Mouse (Mus musculus) cerebellum, adult 18-20 months (tissue): ENCODE measurements around the gene Prss46.

Experiments used
- DNase-seq, 2 experiments: peaks; one replicate each; pipeline ENCODE4 v3.0.0; 2021

Gene Prss46

DNA sequence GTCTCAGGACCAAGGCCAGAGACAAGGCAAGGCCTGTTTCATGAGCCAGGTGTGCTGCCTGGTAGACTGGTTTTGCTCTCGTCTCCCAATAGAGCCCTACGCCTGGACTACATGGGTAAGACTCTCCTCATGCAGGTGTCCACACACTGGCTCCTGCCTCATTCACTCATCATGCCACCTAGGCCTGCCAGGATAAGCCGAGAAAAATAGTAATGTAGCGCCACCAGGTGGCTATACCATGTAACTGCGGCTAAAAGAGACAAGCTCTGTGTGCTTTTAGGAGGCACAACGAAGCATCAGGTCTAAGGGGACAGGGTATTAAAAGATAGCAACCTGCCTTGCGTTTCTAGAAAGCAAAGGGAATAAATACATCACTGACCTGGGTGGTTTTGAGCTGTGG lies 26.7 kb downstream of the Prss46 start:
- peak; percentile 43 to 66 for DNase-seq

DNA sequence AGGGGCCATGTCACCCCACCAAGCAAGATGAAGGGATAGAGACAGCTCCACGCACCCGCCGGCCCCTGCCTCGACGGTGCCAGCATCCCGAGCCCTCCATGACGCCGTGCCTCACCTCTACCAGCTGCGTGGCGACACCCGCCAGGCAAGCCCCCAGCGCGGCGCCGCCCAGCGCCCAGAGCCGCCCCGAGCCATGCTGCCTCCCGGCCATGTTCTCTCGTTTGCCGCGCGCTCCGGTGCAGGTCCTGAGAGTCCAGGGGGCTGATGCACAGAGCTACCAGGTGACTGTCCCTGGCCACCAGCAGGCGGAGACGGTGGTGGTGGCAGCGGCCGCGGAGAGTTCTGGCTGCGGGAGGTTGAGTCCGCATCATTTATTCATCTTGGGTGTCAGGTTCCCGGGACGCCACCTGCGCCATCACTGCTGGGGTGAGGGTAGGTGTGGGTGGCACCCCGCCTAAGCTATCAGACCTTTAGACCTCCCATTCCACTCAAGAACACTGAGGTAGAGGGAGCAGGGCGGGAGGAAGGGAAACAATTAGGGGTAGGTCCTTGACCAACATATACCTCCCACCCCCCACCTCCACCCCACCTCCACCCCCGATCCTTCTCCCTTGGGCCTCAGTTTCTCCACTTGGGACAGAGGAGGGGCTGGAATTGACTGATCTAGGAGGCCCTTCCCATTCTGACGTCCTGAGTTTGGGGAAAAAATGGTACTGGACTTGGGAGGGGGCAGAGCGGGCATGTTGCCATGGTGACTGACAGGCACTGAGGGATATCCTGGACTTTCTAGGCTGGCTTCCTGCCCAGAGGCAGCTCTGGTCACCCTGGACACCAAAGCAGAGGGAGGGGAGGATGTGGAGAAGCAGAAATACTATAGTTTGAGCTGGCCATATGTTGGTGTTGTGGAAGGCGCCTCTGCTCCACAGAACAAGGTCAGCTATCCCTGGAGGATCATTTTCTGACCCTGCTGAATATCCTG lies 29.7 kb downstream of the Prss46 start:
- no peak for DNase-seq

- no peak for DNase-seq
Observed at GRCm38 (mm10) chr9:110874660-110875191, 30.4 kb downstream of the Prss46 start.

GRCm38 (mm10) chr9:110875288-110875695 lies 31.0 kb downstream of the Prss46 start:
- DNase-seq, result no peak

DNA sequence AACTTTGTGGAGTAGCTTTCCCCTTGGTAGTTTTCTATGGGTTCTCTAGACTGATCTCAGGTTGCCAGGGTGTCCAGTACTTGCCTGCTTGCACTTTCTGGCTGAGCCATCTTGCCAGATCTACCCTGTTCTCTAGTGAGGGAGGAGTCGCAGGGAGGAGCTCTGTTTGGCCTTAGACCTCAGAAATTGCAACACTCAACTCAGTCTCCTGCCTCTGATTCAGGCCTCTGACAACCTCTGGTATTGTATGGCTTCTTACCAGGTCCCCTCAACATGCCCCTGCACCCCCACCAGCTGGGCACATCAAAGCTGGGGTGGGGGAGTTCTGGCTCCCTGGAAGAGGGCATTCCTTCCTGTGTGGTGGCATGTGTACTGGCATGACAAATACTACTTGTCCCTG lies 33.0 kb downstream of the Prss46 start:
- DNase-seq, result no peak

DNA sequence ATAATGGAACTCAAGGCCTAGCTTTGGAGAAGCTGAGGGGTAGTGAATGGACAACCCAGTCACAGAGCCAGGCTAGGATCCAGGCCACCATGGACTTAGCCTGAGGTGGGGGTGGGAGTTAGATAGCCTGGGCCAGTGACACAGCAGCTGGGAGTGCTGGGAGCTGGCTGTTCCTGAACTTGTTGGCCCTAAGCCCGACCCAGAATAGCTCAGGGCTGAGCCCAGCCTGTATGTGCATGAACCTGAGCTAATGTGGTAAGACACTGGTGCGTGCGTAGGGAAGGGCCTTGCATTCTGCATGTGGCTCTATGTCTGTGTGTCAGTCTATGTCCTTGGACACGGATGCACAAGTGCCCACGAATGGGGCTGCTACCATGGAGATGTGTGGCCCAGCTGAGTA lies 33.6 kb downstream of the Prss46 start:
- no peak for DNase-seq

GRCm38 (mm10) chr9:110879191-110879920 lies 35.0 kb downstream of the Prss46 start, which contains the start of gene Als2cl:
Als2cl (plus strand) TSS chr9:110879870.
- DNase-seq, result no peak

DNA sequence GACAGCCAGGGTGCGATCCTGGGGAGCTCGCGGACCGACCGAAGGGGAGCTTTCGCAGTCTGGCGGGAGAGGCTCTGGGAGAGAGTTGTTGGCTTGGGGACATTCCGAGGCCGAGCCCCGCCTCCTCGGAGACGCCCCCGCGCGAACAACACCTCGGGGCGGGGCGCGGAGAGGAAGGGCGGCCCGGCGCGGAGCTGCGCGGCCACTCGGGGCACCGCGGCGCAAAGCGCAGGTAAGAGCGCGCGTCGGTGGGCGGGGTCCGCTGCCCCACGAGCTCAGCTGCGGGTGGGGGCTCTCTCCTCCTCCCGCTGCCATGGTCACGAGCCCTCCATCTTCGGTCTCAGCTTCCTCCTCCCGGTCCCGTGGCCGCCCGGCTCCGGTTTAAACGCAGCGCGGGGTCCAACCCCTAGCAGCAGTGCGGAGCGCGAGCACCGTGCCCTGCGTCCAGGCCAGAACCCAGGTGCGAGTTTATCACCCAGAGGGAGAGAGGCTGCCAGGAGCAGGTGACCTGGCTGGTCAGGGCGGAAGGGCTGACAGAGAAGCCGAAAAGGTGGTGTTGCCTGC lies 35.8 kb downstream of the Prss46 start, which contains the start of gene Tmie:
TSS of gene Tmie (minus strand) at position 116 of the 564 bp plus-strand sequence.
- DNase-seq, result no peak

- DNase-seq, result no peak
Observed at GRCm38 (mm10) chr9:110880772-110881171, 36.5 kb downstream of the Prss46 start.

DNA sequence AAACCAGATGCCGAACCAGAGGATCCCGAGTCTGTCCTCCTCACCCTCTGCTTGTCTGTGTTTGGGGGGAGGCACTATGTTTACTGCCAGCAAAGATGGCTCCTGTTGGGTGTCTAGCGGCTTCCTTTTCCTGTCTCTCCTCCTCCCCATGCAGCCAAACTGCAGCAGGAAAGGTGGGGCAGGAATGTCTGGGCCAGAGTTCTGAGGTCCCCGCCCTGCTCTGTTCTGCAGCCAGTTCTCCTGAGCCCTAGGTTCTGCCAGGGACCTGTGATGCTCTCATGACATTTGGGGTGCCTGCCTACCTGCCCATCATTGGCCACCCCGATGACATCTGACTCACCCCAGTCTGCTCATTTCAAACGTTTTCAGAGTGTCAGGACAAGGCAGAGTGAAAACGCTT lies 37.6 kb downstream of the Prss46 start:
- no peak for DNase-seq

DNA sequence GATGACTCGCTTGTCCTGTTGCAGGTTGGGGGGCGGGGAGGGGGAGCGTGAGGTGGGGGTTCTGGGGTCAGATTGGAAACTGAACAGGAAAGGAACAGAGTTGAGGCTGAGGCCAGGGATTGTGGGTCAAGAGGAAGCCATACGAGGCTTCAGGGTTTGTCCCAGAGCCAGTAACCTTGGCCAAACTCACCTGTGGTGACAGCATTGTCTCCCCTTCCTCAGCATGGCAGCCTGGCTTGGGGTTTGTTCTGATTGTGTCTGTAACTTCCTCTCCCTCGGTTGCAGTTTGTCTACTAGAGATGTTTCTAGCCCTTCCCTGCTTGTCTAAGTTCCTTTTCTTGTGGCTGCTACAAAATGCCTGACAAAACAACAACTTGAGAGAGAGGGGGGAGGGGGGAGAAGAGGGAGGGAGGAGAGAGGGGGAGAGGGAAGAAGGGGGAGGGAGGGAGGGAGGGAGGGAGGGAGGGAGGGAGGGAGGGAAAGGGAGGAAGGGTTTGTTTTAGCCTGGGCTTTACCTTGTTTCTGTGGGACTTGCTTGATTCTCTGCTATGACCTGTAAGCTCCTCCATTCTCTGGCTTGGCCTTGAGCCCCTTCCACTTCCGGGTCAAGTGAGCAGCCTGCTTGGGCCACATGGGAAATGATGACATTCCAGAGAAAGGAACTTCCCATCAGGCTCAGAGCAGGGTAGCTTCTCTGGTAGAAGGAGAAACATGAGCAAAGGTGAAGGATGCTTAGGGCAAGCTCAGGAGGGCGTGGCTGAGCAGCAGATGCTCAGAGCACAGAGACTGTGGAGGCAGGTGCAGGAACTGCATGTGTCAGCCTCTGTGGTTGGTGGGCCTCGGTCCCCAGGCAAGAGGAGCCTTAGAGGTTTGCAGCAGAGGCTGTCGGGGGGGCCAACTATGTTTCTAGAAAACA lies 43.3 kb downstream of the Prss46 start:
- DNase-seq, result no peak

DNA sequence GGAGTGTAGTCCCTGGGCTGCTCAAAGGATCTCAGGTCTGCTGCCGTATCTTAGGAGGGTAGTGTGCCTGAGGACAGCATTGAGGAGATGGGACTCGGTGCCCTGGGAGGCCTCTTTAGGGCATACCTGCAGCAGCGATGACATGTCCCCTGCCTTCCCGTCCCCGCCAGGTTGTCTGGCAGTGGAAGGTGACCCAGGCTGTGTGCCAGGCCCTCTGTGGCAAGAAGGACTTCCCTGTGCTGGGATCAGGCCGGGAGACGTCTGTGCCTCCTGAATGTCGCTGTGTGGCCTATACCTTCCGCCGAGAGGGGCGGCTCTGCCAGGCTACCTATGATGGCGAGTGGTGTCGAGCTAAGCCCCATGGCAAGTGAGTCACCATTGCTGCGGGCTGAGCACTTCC lies 44.6 kb downstream of the Prss46 start:
- no peak for DNase-seq

GRCm38 (mm10) chr9:110890026-110890783 lies 45.9 kb downstream of the Prss46 start:
- DNase-seq, result no peak

GRCm38 (mm10) chr9:110891077-110891828 lies 46.9 kb downstream of the Prss46 start:
- DNase-seq, result no peak

- DNase-seq, result no peak
Observed at GRCm38 (mm10) chr9:110892552-110892951, 48.2 kb downstream of the Prss46 start.

DNA sequence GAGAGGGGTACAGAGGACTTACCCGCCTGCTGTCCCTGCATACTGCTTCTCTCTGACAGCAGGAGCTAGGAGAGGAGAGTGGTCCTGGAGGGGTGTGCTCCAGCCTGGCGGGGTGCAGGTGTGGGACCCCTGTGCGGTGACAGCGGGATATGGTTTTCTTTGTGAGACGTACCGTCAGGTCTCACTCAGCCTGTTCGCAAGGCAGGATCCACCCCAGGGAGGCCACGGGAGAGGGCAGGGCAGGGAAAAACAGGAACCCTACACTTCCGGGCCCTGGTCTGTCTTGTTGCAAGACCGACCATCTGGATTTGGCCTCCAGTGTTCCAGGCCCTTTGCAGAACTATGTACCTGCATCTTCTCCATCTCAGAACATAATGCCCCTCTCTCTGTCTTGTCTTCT lies 49.1 kb downstream of the Prss46 start:
- no peak for DNase-seq

DNA sequence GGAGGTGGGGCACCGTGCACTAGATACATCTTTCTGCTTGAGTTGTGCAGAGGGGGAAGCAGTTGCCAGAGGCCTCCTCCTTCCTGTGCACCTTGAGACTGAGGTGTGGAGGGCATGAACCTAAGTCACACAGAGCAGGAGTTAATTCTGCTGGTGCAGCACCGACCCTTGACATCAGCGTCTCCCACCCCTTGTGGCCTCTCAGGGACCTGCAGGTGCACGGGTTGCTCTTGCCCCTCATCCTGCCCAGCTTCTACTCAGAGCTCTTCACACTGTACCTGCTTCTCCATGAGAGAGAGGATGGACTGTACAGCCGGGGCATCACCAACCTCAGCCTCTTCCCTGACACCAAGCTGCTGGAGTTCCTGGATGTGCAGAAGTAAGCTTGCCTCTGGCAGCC lies 51.2 kb downstream of the Prss46 start:
- no peak for DNase-seq

- DNase-seq, result no peak
Observed at GRCm38 (mm10) chr9:110895994-110896393, 51.7 kb downstream of the Prss46 start.

DNA sequence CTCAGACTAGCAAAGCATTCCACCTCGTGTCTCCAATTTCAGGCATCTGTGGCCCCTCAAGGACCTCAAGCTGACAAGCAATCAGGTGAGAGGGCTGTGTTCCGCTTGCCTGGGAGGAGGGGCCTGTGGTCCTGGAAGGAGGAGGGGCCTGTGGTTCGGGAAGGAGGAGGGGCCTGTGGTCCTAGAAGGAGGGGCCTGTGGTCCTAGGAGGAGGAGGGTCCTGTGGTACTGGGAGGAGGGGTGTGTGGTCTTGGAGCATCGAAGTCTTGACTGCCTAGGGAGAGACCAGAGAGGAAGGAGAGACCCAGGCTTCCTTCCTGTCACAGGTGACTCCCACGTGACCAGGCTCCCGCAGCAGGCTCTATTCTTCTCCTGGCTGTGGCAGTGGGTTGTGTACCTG lies 52.3 kb downstream of the Prss46 start:
- DNase-seq, result no peak

GRCm38 (mm10) chr9:110899451-110900008 lies 55.2 kb downstream of the Prss46 start:
- DNase-seq, result no peak
